Mouse (Mus musculus): ENCODE measurements at regions not wholly inside any gene's neighbourhood (a gene's known extent, or its start where the extent isn't known, plus 50 kb on each side); places are given as distances from the start of the nearest gene placed in this dataset.

DNA sequence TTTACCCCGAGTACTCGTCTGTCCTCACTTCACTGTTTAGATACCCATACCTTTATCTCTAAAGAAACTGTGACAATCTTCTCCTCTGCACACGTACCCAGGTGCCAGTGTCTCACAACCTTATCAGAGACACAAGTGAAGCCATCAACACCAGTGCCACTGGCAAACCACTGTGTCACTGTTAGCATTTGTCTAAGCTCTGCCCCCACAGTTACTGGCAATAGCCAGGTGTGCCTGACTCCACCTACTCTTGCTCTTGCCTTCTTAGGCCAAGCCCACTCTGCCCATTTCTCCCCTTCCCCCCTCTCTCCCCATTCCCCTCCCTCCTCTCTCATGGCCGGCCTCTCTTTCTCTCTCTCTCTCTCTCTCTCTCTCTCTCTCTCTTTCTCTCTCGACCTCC, 54.2 kb upstream of the Znrf2 start:
- TF ChIP-seq CTCF (IDR thresholded peaks at IDR 0.05; ENCODE audit: low read depth) (no peak), EP300 (optimal IDR thresholded peaks at IDR 0.05) (no peak)
